Mouse (Mus musculus): Measurements from ENCODE around the gene Samd4b. TPM values are rescaled to one million over a fixed set of nuclear protein-coding genes. Genes with fewer than 3 reads are reported as not detected.
A peak's percentile ranks its signal among the peaks of the same experiment; 100 is the strongest.

Samd4b gene
- total and polyA plus RNA-seq, 2 experiments from 2014 or later: 12.4 to 53.5 TPM

- Histone ChIP-seq H3K4me1 (ENCODE audit: control insufficient read depth, insufficient read depth) (peaks cover 34% of the 10 kb centered on the region), H3K36me3 (replicated peaks; ENCODE audit: control insufficient read depth, insufficient read depth, low read length) (no peaks in the 10 kb centered on the region), H3K27ac (ENCODE audit: low read depth) (no peak overlapping the region), H3K9ac (replicated peaks; ENCODE audit: low read depth, low read length) (no peak overlapping the region), H3K27me3 (ENCODE audit: control insufficient read depth, insufficient read depth, low read length) (no peaks in the 10 kb centered on the region), H3K4me2 (ENCODE audit: low read depth, low read length) (no peak overlapping the region), H3K4me3 (ENCODE audit: low read depth, low read length) (no peak overlapping the region), H3K9me3 (replicated peaks; ENCODE audit: control insufficient read depth, low read length) (no peaks in the 10 kb centered on the region)
- WGBS: 73% methylated on average over 4 of the region's 4 CpGs
- TF ChIP-seq EP300 (IDR thresholded peaks at IDR 0.05; ENCODE audit: low read depth) (no peak), CTCF (IDR thresholded peaks at IDR 0.05; ENCODE audit: low read depth) (no peak)
- ATAC-seq (ENCODE audit: insufficient read depth, low read depth) (no peak), DNase-seq (ENCODE audit: low spot score) (no peak)
These were observed 16.2 kb downstream of the Samd4b start for GRCm38 (mm10) chr7:28581721-28582120.

- Histone ChIP-seq H3K27me3 (ENCODE audit: control insufficient read depth, insufficient read depth, low read length) (no peaks in the 10 kb centered on the region), H3K4me1 (ENCODE audit: control insufficient read depth, insufficient read depth) (peaks cover 31% of the 10 kb centered on the region), H3K27ac (ENCODE audit: low read depth) (no peak overlapping the region), H3K9me3 (replicated peaks; ENCODE audit: control insufficient read depth, low read length) (no peaks in the 10 kb centered on the region), H3K4me2 (ENCODE audit: low read depth, low read length) (no peak overlapping the region), H3K9ac (replicated peaks; ENCODE audit: low read depth, low read length) (no peak overlapping the region), H3K36me3 (replicated peaks; ENCODE audit: control insufficient read depth, insufficient read depth, low read length) (no peaks in the 10 kb centered on the region), H3K4me3 (ENCODE audit: low read depth, low read length) (no peak overlapping the region)
- WGBS: 65% methylated on average over 5 of the region's 5 CpGs
- no peak for DNase-seq (ENCODE audit: low spot score)
- no peak for TF ChIP-seq EP300 (IDR thresholded peaks at IDR 0.05; ENCODE audit: low read depth)
- no peak for TF ChIP-seq CTCF (IDR thresholded peaks at IDR 0.05; ENCODE audit: low read depth)
- ATAC-seq (ENCODE audit: insufficient read depth, low read depth): no peak
These were observed 18.1 kb downstream of the Samd4b start for GRCm38 (mm10) chr7:28579826-28580225.

DNA sequence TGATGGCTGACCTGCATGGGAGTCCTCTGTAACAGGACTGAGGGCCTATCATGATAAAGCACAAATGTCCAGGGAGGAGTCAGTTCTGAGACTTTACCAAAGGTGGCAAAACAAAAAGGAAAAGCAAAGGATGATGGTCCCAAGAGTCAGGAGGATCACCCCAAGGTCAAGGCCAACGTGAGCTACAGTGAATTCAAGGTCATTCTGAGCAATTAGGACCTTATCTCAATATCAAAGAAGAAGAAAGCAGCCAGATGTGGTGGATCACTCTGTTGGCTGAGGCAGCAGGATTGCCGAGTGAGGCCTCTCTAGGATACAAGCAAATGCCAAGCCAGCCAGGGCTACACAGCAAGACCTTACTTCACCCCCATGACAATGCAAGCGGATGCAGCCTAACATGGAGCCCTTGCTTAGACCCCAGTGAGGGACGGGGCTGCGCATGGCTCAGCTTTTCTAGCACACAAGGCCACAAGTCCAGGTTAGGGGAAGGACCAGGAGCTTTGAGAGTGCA, 19.3 kb downstream of the Samd4b start:
- no peak overlapping the region for H3K9ac ChIP-seq (replicated peaks; ENCODE audit: low read depth, low read length)
- H3K27ac ChIP-seq (ENCODE audit: low read depth): no peak overlapping the region
- no peaks in the 10 kb centered on the region for H3K9me3 ChIP-seq (replicated peaks; ENCODE audit: control insufficient read depth, low read length)
- DNase-seq (ENCODE audit: low spot score) (no peak), ATAC-seq (ENCODE audit: insufficient read depth, low read depth) (no peak)
- TF ChIP-seq CTCF (IDR thresholded peaks at IDR 0.05; ENCODE audit: low read depth) (no peak), EP300 (IDR thresholded peaks at IDR 0.05; ENCODE audit: low read depth) (no peak)
- H3K4me2 ChIP-seq (ENCODE audit: low read depth, low read length): no peak overlapping the region
- no peaks in the 10 kb centered on the region for H3K36me3 ChIP-seq (replicated peaks; ENCODE audit: control insufficient read depth, insufficient read depth, low read length)
- 67% methylated on average over 5 of the region's 5 CpGs for WGBS
- peaks cover 26% of the 10 kb centered on the region for H3K4me1 ChIP-seq (ENCODE audit: control insufficient read depth, insufficient read depth)
- H3K4me3 ChIP-seq (ENCODE audit: low read depth, low read length): no peak overlapping the region
- no peaks in the 10 kb centered on the region for H3K27me3 ChIP-seq (ENCODE audit: control insufficient read depth, insufficient read depth, low read length)

DNA sequence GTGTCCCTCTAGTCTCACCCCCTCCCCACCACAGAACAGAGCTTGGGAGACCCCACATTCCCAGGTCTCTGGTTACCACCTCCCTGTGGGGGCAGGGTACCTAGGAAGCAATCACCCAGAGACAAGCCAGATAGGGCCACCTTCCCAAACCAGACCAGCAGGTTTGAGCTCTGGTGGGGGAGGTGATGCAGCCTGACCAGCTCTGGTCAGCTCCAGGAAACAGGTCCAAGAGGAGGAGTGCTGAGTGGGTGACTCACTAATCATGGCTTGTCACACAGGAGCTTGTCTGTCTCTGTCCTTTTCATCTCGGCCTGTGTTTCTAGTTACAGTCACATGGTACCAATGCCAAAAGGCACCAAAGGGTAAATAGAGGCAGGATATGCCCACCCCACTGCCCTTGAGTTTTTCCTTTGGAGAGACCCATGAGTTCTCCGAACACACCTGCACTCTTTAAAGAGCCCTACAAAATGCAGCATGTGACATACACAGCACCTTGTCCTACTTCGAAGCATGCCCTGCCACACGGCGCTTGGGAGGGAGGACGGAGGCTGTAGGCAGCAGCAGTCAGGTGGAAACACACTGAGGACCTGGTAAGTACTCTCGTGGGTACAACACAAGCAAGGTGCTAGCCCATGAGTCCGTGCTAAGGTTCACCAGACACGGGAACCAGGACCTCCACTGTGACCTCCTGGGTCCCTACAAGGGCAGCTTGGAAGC, 20.0 kb downstream of the Samd4b start:
- ATAC-seq (ENCODE audit: insufficient read depth, low read depth) (no peak), DNase-seq (ENCODE audit: low spot score) (no peak)
- no peaks in the 10 kb centered on the region for H3K36me3 ChIP-seq (replicated peaks; ENCODE audit: control insufficient read depth, insufficient read depth, low read length)
- WGBS: 73% methylated on average over 9 of the region's 9 CpGs
- no peak overlapping the region for H3K27ac ChIP-seq (ENCODE audit: low read depth)
- H3K9ac ChIP-seq (replicated peaks; ENCODE audit: low read depth, low read length): no peak overlapping the region
- H3K9me3 ChIP-seq (replicated peaks; ENCODE audit: control insufficient read depth, low read length): no peaks in the 10 kb centered on the region
- no peaks in the 10 kb centered on the region for H3K27me3 ChIP-seq (ENCODE audit: control insufficient read depth, insufficient read depth, low read length)
- no peak for TF ChIP-seq CTCF (IDR thresholded peaks at IDR 0.05; ENCODE audit: low read depth)
- peaks cover 26% of the 10 kb centered on the region for H3K4me1 ChIP-seq (ENCODE audit: control insufficient read depth, insufficient read depth)
- no peak overlapping the region for H3K4me2 ChIP-seq (ENCODE audit: low read depth, low read length)
- H3K4me3 ChIP-seq (ENCODE audit: low read depth, low read length): no peak overlapping the region

GRCm38 (mm10) chr7:28576271-28576914, 21.6 kb downstream of the Samd4b start:
- H3K27me3 ChIP-seq (ENCODE audit: control insufficient read depth, insufficient read depth, low read length): no peaks in the 10 kb centered on the region
- no peak overlapping the region for H3K4me3 ChIP-seq (ENCODE audit: low read depth, low read length)
- no peak overlapping the region for H3K9ac ChIP-seq (replicated peaks; ENCODE audit: low read depth, low read length)
- H3K4me2 ChIP-seq (ENCODE audit: low read depth, low read length): no peak overlapping the region
- H3K36me3 ChIP-seq (replicated peaks; ENCODE audit: control insufficient read depth, insufficient read depth, low read length): no peaks in the 10 kb centered on the region
- no peak for TF ChIP-seq CTCF (IDR thresholded peaks at IDR 0.05; ENCODE audit: low read depth)
- no peak for TF ChIP-seq EP300 (IDR thresholded peaks at IDR 0.05; ENCODE audit: low read depth)
- no peak overlapping the region for H3K27ac ChIP-seq (ENCODE audit: low read depth)
- 64% methylated on average over 5 of the region's 5 CpGs for WGBS
- peak; percentile 47 for ATAC-seq (ENCODE audit: insufficient read depth, low read depth)
- DNase-seq (ENCODE audit: low spot score): no peak
- no peaks in the 10 kb centered on the region for H3K9me3 ChIP-seq (replicated peaks; ENCODE audit: control insufficient read depth, low read length)
- peaks cover 31% of the 10 kb centered on the region for H3K4me1 ChIP-seq (ENCODE audit: control insufficient read depth, insufficient read depth)

Measured in heart, postnatal 0 days (tissue).